Mouse (Mus musculus) cerebellum, postnatal 4 days (tissue): ENCODE data around the gene Hsd3b5.
A peak's percentile ranks its signal among the peaks of the same experiment; 100 is the strongest.
"Not testable (repeated sequence)": the region's sequence is repeated elsewhere in the genome, so short reads cannot be mapped to it uniquely, and the experiment has no call there.

Experiments used
- DNase-seq, 2 experiments: peaks; one replicate each; pipeline ENCODE4 v3.0.0; 2022; ENCODE audit warnings: low spot score in 2 of 2, mixed read lengths in 1 of 2

Gene Hsd3b5

DNA sequence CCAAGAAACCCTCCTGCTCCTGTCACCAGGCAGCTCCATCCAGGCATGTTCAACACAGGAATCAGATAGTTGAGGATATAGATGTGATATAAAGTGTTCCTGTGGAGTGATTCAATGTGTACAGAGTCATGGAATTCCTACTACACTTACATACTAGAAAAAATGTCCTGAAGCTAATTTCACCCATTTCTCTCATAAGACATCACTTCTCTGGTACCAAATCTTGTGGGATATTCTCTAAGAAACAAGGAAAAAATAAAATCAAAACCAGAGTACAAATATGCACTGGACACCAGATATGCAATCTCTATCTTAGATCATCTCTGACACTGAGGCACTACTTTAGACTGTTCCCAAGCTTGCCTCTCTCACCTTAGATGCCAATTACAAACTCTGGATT, at the start of gene Hsd3b5:
Gene Hsd3b5, minus strand, starts transcription at position 101 of the 400 bp plus-strand sequence.
- DNase-seq, result no peak

DNA sequence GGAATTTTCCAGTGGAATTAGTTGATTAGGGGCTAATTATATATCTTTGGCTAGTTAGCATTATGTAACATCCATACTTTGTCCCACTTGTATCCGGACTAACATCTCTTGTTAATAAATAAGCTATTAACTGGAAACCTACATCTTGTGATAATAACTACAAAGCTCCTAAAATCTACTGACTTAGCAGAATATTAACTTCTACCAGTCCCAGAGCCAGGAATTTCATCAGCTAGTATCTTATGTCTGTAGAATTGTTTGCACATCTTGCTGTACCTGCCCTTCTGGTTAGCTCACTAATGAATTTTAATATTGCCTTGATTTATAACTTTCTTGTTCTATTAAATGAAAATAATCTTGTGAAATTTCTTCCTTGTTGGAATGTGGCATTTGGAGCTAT, 5.1 kb upstream of the Hsd3b5 start:
- no peak for DNase-seq

DNA sequence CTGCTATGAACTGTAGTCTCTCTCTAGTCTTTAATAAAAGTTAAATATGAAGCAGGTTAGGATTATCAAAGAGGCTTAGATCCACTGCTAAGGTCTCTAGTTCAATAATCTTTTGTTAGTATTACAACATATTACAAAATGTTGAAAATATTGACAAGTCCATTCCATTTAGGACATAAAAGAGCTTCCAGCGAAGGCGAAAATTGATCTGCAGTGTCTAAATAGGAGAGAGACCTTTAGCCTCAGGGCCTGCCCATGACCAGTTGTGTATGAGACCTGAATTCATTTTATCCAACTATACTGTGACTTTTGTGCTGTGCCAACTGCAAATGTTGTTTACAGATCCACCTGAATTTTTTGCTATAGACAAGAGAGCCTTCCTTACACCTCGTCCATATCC, 419 bp downstream of the Hsd3b5 start:
- DNase-seq, result no peak

DNA sequence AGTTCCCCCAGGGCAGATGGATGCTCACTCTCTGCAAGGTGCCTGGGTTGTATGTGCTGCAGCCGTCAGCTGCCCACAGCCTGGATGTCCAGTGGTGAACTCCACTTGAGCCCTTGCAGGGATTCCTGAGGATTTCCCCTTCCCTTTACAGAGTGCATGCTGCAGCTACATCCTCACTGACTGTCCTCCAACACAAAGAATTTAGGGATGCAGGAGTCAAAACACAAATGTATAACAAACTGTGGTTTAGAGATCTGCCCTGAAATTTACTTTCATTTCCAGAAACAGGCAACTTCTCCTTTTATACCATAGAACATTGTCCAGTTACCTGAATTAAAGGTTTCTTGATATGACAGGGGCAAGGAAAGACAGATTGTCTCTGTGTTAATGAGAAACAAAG, 13.3 kb downstream of the Hsd3b5 start:
- DNase-seq, result not testable (repeated sequence)

DNA sequence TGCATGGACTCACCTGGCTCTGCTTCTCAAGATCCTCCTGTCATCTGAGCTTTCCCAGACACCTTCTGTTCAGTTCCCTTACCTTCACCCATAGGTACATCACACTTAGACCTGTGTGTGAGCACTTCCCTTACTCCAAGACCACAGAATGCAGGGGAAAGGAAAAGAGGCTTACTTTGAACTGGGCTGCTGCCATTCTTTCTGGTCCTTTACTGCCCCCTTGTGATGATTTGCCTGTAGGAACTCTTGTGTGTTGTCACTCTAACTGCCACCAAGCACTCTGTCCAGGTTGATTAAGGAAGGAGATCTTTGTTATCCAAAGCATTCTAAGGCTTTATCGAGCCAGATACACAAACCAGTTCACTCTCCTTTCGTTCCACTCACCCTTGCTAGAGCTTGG, 13.8 kb downstream of the Hsd3b5 start:
- not testable (repeated sequence) for DNase-seq

DNA sequence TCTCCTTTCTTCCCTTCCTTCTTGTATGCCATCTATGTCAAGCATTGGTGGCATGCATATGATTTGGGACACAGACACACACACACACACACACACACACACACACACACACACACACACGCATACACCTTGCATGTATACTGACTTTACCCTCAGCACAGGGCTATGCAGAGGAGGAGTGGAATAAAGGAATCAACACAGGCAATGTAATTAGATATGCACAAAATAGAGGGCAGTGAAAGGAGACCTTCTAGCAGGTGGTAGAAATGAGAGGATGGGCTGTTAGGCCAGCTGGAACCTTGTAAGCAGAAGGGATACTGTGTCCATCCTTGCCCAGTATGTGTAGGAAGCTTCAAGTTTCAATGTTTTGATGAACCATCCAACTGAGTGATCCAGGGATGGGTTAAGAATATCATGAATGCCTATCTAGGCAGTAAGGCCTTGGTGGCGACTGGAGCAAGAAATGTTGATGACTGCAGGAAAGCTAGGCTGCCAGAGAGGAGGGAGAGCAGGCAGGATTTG, 15.6 kb downstream of the Hsd3b5 start:
- not testable (repeated sequence) for DNase-seq

DNA sequence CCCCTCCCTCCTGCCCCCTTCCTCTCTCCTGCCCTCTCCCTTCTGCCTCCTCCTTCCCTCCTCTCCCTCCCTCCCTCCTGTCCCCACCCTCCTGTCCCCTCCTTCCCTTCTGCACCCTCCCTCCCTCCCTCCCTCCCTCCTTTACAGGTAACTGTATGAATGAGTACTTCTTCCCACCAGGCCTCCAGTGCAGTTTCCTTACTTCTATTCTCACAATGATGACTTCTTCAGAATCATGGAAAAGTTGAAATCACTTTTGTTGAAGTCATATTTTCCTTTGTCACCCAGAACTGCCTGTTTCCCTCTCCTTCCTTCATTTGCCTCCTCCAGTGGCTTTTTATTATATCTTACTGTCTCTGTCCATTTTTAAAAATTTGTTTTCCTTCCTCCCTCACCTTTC, 16.1 kb downstream of the Hsd3b5 start:
- no peak for DNase-seq

DNA sequence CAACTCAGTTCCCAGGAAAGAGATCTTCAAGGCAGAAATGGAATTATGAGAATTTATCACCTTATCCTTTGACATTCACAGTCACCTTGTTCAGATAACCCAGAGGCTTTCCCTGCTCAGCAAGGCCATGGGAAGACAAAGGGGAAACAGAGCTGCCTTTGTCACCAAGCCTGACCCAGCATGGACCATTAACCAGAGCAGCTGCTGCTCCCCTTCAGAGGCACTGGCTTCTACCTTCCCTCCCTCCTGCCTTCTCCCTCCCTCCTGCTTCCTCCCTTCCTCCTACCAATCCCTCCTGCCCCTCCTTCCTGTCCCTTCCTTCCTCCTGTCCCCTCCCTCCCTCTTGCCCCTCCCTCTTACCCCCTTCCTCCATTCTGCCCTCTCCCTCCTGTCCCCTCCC, 16.5 kb downstream of the Hsd3b5 start:
- not testable (repeated sequence) for DNase-seq

DNA sequence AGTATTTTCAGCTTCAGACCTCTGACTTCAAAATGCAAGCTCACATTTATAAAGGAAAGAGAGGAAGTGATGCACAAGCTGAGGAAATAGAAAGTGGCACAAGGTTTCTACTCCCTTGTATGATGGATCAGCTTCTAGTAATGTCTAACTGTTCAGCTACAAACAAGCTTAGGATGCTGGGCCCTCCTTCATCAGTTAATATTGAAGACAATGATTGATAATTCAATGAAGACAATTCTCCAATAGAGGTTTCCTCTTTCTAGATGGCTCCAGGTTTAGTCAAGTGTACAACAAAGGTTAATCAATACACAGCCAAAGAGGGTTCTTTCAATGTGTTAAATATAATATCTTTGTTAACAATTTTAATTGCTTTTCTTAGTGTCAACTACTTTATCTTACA, 41.3 kb downstream of the Hsd3b5 start, which contains the start of gene Gm10681:
Gene Gm10681, minus strand, starts transcription at position 101 of the 400 bp plus-strand sequence.
- no peak for DNase-seq

DNA sequence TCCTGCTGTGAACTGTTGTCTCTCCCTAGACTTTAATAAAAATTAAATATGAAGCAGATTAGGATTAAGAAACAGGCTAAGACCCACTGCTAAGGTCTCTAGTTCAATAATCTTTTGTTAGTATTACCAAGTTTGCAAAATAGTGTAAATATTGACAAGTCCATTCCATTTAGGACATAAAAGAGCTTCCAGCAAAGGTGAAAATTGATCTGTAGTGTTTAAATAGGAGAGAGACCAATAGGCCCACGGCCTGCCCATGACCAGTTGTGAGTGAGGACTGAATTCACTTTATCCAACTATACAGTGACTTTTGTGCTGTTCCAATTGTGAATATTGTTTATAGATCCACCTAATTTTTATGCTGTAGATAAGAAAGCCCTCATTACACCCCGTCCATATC, 42.3 kb downstream of the Hsd3b5 start:
- no peak for DNase-seq

DNA sequence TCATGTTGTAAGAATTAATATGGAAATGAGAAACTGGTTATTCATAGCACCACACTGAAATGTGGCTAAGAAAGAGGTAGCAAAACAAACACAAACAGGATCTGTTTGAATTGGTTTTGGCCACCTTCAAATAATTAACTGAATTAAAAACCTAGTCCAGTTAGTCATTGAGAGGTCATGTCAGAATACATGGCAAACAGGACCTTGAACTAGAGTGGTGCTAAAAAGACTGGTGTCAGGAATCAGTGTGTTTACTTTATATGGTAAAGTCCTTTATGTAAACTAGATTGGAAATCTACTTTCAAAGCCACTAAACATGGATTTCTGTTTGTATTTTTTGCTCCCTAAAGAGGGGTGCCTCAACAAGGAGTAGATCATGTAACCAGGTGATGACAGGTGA, 47.4 kb downstream of the Hsd3b5 start:
- not testable (repeated sequence) for DNase-seq

DNA sequence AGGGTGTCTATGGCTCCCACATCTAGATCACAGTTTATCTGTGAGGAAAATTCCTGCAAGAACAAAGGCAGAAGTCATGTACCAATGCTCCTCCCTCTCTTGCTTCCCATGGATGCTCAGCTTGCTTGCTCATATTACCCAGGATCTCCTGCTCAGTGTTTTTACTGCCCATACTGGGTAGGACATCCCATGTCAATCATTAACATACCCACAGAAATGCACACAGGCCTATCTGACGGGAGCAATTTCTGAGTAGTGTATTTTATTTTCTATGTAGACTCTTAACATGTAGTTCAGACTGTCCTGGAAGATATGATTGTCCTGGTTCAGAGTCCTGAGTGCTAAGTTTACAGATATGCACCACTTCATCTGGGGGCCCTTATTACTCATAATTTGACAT, 47.9 kb downstream of the Hsd3b5 start:
- DNase-seq, result not testable (repeated sequence)

DNA sequence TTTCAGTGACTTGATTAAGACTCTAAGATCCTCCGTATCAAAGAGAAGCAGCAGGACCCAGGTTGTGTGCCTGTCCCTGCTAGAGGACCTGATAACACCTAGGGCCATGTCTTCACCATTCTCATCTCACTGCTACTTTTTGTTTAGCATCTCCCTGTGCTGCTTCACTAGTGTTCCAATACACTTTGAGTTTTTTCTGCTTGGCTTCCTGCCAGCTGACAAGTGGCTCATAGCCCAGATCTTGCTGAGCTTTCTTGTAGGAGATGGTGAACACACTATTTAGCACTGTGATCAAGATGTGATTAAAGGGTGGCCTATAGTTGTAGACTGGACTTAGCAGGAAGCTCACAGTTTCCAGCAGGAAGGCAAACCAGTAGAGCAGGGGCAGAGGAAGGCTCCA, 49.0 kb downstream of the Hsd3b5 start:
- peak in 1 of 2 experiments; percentile 46 for DNase-seq
